Mouse (Mus musculus) heart, embryonic 12.5 days (tissue): ENCODE measurements around the gene Srp14. TPM values are rescaled to one million over a fixed set of nuclear protein-coding genes. Genes with fewer than 3 reads are reported as not detected.

Experiments used
- ATAC-seq: fragments of 200-750 bp; cut with Nextera tagmentation; 2 replicates; pipeline ENCODE4 v1.8.0; 2017; ENCODE audit warnings: moderate TSS enrichment, moderate library complexity; ENCODE audit not compliant: insufficient number of reproducible peaks, low FRiP score
- H3K27ac ChIP-seq: fragments of 300-500 bp; sonication (generic); 2 replicates; pipeline ENCODE4 v1.5.1; 2016; ENCODE audit warnings: mild to moderate bottlenecking, moderate library complexity; ENCODE audit not compliant: poor library complexity, severe bottlenecking
- H3K27me3 ChIP-seq: fragments of 300-500 bp; sonication (generic); replicated peaks from 2 replicates; pipeline ENCODE4 v1.6.1; 2016; ENCODE audit warnings: mild to moderate bottlenecking, moderate library complexity
- H3K36me3 ChIP-seq: fragments of 300-500 bp; sonication (generic); 2 replicates; pipeline ENCODE4 v1.6.1; 2016; ENCODE audit warnings: mild to moderate bottlenecking, moderate library complexity
- H3K4me1 ChIP-seq: fragments of 300-500 bp; sonication (generic); replicated peaks from 2 replicates; pipeline ENCODE4 v1.6.1; 2016; ENCODE audit warnings: mild to moderate bottlenecking
- H3K4me2 ChIP-seq: fragments of 300-500 bp; sonication (generic); 2 replicates; pipeline ENCODE4 v1.6.1; 2016; ENCODE audit warnings: mild to moderate bottlenecking, moderate library complexity
- H3K4me3 ChIP-seq: fragments of 300-500 bp; sonication (generic); 2 replicates; pipeline ENCODE4 v1.5.1; 2016; ENCODE audit warnings: mild to moderate bottlenecking
- H3K9ac ChIP-seq: fragments of 300-500 bp; sonication (generic); 2 replicates; pipeline ENCODE4 v1.6.1; 2016; ENCODE audit warnings: mild to moderate bottlenecking, moderate library complexity
- H3K9me3 ChIP-seq: fragments of 300-500 bp; sonication (generic); replicated peaks from 2 replicates; pipeline ENCODE4 v1.6.1; 2016; ENCODE audit warnings: mild to moderate bottlenecking, moderate library complexity
- WGBS: fragments of 180-500 bp; shearing (Covaris S2); methylation state at CpG from one replicate; pipeline ENCODE4 v1.1.7; 2016; 5-methylcytosine and 5-hydroxymethylcytosine counted together
- polyA plus RNA-seq: library from polyadenylated mRNA; unstranded; fragments of >200 nt; fragmentation: Nextera tagmentation; extraction: Ambion mirVana; gene quantifications from 2 replicates; pipeline ENCODE4 v1.2.1, GENCODE M21; 2016

Gene Srp14
- polyA plus RNA-seq, 1 experiment from 2014 or later, result 198 TPM

- peaks cover 4% of the 10 kb centered on the region for H3K4me1 ChIP-seq
- H3K27ac ChIP-seq, result no peak overlapping the region
- H3K36me3 ChIP-seq, result peaks cover 76% of the 10 kb centered on the region
- no peak overlapping the region for H3K9ac ChIP-seq
- H3K27me3 ChIP-seq, result no peaks in the 10 kb centered on the region
- ATAC-seq, result no peak
- no peaks in the 10 kb centered on the region for H3K9me3 ChIP-seq
- H3K4me3 ChIP-seq, result no peak overlapping the region
- 88% methylated on average over 5 of the region's 5 CpGs for WGBS
- no peak overlapping the region for H3K4me2 ChIP-seq
These were observed 16.0 kb downstream of the Srp14 start for GRCm38 (mm10) chr2:118463480-118463879.

DNA sequence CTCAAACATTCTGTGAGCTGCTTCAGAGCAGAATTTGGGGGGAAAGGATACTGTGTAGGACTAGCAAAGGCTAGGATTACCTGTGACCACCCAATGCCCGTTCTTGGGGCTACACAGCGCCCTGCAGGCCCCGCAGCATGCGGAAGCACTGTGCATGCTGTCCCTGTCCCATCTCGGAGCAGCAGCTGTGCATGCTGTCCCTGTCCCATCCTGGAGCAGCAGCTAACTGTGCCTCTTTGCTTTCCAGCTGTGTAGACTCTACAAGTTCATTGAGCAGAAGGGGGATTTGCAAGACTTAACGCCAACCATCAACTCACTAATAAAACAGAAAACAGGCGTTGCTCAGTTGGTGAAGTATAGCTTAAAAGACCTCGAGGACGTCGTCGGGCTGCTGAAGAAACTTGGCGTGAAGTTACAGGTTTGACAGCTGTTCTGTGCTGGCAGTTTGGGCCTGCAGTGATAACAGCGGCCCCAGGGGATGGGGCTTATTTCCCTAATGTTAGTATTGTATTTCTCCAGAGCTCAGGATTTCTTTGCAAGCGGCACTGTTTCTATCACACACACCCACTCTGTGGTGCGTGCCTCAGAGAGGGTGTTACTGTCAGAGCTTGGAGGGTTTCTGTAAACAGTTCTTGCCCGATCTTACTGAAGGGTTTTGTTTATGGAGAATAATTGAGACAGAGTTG lies 17.9 kb downstream of the Srp14 start:
- Histone ChIP-seq H3K4me3 (no peak overlapping the region), H3K9me3 (no peaks in the 10 kb centered on the region), H3K4me2 (no peak overlapping the region), H3K4me1 (peaks cover 4% of the 10 kb centered on the region), H3K9ac (no peak overlapping the region), H3K27me3 (no peaks in the 10 kb centered on the region), H3K27ac (no peak overlapping the region), H3K36me3 (peaks cover 69% of the 10 kb centered on the region)
- WGBS, result 68% methylated on average over 16 of the region's 16 CpGs
- ATAC-seq, result no peak

- H3K4me2 ChIP-seq, result no peak overlapping the region
- peaks cover 4% of the 10 kb centered on the region for H3K4me1 ChIP-seq
- H3K27ac ChIP-seq, result no peak overlapping the region
- H3K36me3 ChIP-seq, result peaks cover 63% of the 10 kb centered on the region
- no peak for ATAC-seq
- no peak overlapping the region for H3K9ac ChIP-seq
- no peaks in the 10 kb centered on the region for H3K27me3 ChIP-seq
- 88% methylated on average over 13 of the region's 13 CpGs for WGBS
- H3K9me3 ChIP-seq, result no peaks in the 10 kb centered on the region
- H3K4me3 ChIP-seq, result no peak overlapping the region
These were observed 21.8 kb downstream of the Srp14 start for GRCm38 (mm10) chr2:118457463-118458261.

- Histone ChIP-seq H3K4me3 (no peak overlapping the region), H3K9ac (no peak overlapping the region), H3K27ac (no peak overlapping the region), H3K36me3 (peaks cover 60% of the 10 kb centered on the region), H3K4me1 (peaks cover 4% of the 10 kb centered on the region), H3K4me2 (no peak overlapping the region), H3K27me3 (no peaks in the 10 kb centered on the region), H3K9me3 (no peaks in the 10 kb centered on the region)
- ATAC-seq, result no peak
- 86% methylated on average over 3 of the region's 3 CpGs for WGBS
These were observed 22.5 kb downstream of the Srp14 start for GRCm38 (mm10) chr2:118457029-118457428.

GRCm38 (mm10) chr2:118451056-118451455 lies 28.5 kb downstream of the Srp14 start:
- Histone ChIP-seq H3K27me3 (no peaks in the 10 kb centered on the region), H3K4me3 (no peak overlapping the region), H3K9me3 (no peaks in the 10 kb centered on the region), H3K27ac (no peak overlapping the region), H3K9ac (no peak overlapping the region), H3K4me2 (no peak overlapping the region), H3K4me1 (peaks cover 2% of the 10 kb centered on the region; the same call in 1 of the 2 replicates), H3K36me3 (peaks cover 54% of the 10 kb centered on the region)
- ATAC-seq, result no peak
- 87% methylated on average over 6 of the region's 6 CpGs for whole genome bisulfite sequencing

DNA sequence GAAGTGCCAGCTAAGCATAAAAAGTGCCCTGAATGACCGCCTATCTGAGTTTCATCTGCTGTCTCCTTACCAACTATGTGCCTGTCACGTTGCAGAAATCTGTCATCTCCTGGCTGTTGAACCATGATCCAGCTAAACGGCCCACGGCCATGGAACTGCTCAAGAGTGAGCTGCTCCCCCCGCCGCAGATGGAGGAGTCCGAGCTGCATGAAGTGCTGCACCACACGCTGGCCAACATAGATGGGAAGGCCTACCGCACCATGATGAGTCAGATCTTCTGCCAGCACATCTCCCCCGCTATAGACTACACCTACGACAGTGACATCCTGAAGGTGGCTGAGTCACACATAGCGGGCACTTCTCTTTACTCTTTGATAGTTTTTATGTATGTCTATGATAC lies 31.3 kb downstream of the Srp14 start:
- Histone ChIP-seq H3K27ac (no peak overlapping the region), H3K4me2 (no peak overlapping the region), H3K27me3 (no peaks in the 10 kb centered on the region), H3K9me3 (no peaks in the 10 kb centered on the region), H3K36me3 (peaks cover 55% of the 10 kb centered on the region), H3K4me1 (peaks cover 5% of the 10 kb centered on the region; the same call in 1 of the 2 replicates), H3K9ac (no peak overlapping the region), H3K4me3 (no peak overlapping the region)
- 86% methylated on average over 12 of the region's 12 CpGs for WGBS
- no peak for ATAC-seq

DNA sequence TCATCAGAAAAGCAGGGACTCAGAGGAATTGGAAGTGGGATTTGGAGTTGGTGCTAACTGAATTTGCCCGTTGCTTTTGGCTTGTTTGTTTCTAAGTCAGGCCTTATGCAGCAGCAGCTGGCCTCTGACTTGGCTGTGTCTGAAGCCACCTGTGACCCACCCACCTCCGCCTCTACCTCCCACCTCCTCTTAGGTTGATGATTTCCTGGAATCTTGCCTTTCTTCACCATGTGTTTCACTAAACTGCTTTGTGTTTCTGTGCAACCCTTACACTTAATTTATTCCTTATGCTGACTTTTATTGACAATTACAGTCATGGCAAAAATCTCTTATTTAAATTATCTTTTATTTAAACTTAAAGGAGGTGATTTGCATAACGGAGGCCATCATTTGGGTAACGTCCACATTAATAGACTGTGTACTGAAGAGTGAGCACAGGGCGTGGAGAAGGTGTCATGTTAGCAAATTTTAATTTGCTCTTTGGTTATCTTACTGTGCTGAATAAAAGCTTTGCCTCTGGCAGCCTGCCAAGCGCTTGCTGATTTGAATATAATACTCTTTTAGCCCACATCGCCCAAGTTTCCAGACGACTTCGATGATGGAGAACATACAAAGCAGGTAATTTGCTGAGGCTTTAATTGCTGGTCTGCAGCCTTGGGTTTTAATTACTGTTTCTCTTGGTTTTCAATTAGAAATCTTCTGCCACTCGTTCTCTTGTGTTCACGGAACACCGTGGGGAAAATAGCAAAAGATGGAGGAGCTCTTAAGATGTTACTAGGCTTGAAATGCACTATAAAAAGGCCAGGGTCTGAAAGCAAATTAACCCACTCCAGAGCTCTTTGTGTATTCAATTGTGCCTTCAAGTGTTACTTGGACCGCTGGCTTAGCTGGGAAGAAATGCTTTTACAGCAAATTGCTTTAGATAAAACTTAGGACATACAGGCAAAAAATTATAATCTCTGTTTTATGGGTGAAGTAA lies 33.5 kb downstream of the Srp14 start:
- WGBS, result 81% methylated on average over 13 of the region's 13 CpGs
- Histone ChIP-seq H3K4me2 (no peak overlapping the region), H3K36me3 (peaks cover 58% of the 10 kb centered on the region)

DNA sequence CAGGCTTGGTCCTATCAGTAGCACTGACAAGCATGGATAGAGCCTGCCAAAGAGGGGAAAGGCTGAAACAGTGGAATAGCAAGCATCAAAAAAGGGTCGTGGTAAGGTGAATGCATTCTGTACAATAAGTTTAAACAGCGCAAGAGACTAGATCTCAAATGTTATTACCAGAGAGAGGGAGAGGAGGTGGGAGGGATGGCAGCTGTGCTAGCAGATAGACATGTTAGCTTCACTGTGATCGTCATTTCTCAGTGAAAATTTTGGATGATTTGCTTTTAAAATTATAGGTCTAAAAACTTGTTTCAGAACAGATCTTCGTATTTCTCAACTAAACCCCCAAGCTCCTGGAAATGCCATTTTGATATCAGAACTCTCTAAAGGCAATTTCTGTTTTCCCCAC lies 36.8 kb downstream of the Srp14 start:
- Histone ChIP-seq H3K27me3 (no peaks in the 10 kb centered on the region), H3K27ac (no peak overlapping the region), H3K9me3 (no peaks in the 10 kb centered on the region), H3K4me2 (no peak overlapping the region), H3K36me3 (peaks cover 57% of the 10 kb centered on the region), H3K4me1 (peaks cover 15% of the 10 kb centered on the region), H3K9ac (no peak overlapping the region), H3K4me3 (no peak overlapping the region)
- 79% methylated on average over 4 of the region's 4 CpGs for WGBS
- ATAC-seq, result no peak

More for the DNA sequence above, 33.5 kb downstream of the Srp14 start:
- Histone ChIP-seq H3K9ac (no peak overlapping the region), H3K27ac (no peak overlapping the region), H3K4me3 (no peak overlapping the region), H3K27me3 (no peaks in the 10 kb centered on the region), H3K4me1 (peaks cover 15% of the 10 kb centered on the region), H3K9me3 (no peaks in the 10 kb centered on the region)
- ATAC-seq, result no peak

DNA sequence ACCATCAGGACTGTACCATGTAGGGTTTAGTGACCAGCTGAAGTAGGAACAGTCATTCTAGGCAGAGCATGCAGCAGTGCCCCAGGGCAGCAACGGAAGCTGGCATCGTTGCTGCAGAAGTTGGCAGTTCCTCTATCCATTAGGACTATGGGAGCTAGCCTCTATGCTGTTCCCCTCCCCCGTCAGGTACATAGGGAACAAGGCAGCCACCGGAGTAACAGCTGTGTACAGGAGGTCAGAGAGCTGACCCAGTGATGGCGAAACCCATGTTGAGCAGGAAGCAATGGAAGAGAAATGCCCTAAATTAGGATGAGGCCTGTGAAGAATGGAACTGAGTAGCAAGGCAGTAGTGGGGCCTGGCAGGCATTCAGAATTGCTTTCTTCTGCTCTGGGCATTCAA lies 37.3 kb downstream of the Srp14 start:
- ATAC-seq, result no peak

GRCm38 (mm10) chr2:118431589-118431988 lies 47.9 kb downstream of the Srp14 start:
- H3K36me3 ChIP-seq, result peaks cover 82% of the 10 kb centered on the region
- WGBS, result 71% methylated on average over 5 of the region's 5 CpGs
- H3K27ac ChIP-seq, result no peak overlapping the region
- no peaks in the 10 kb centered on the region for H3K4me1 ChIP-seq
- ATAC-seq, result no peak
- no peak overlapping the region for H3K9ac ChIP-seq
- H3K9me3 ChIP-seq, result no peaks in the 10 kb centered on the region
- no peak overlapping the region for H3K4me2 ChIP-seq
- H3K4me3 ChIP-seq, result no peak overlapping the region
- no peaks in the 10 kb centered on the region for H3K27me3 ChIP-seq

More for the DNA sequence above, 37.3 kb downstream of the Srp14 start:
- no peak overlapping the region for H3K27ac ChIP-seq
- no peak overlapping the region for H3K9ac ChIP-seq
- no peaks in the 10 kb centered on the region for H3K27me3 ChIP-seq
- no peaks in the 10 kb centered on the region for H3K9me3 ChIP-seq
- peaks cover 57% of the 10 kb centered on the region for H3K36me3 ChIP-seq
- WGBS, result 84% methylated on average over 5 of the region's 5 CpGs
- peaks cover 15% of the 10 kb centered on the region for H3K4me1 ChIP-seq
- H3K4me2 ChIP-seq, result no peak overlapping the region
- H3K4me3 ChIP-seq, result no peak overlapping the region

- WGBS, result 70% methylated on average over 16 of the region's 16 CpGs
- Histone ChIP-seq H3K4me1 (no peaks in the 10 kb centered on the region), H3K9ac (no peak overlapping the region), H3K27me3 (no peaks in the 10 kb centered on the region), H3K27ac (no peak overlapping the region), H3K36me3 (peaks cover 81% of the 10 kb centered on the region), H3K9me3 (no peaks in the 10 kb centered on the region), H3K4me3 (no peak overlapping the region), H3K4me2 (no peak overlapping the region)
- 0 out of 2 replicates have a peak, but pooled peaks have one; percentile 18 for ATAC-seq
These were observed 48.9 kb downstream of the Srp14 start for GRCm38 (mm10) chr2:118430630-118431029.
